Mouse (Mus musculus): Measurements from ENCODE around the gene Nusap1. TPM values are rescaled to one million over a fixed set of nuclear protein-coding genes. Genes with fewer than 3 reads are reported as not detected.
A peak's percentile ranks its signal among the peaks of the same experiment; 100 is the strongest.
"Not testable (repeated sequence)": the region's sequence is repeated elsewhere in the genome, so short reads cannot be mapped to it uniquely, and the experiment has no call there.

The Nusap1 gene
- polyA plus RNA-seq, 1 experiment = 0.75 TPM

- Histone ChIP-seq H3K4me3 (ENCODE audit: low read depth, low read length) (no peak overlapping the region), H3K27me3 (ENCODE audit: control insufficient read depth, insufficient read depth, low read length) (no peaks in the 10 kb centered on the region), H3K27ac (ENCODE audit: insufficient read depth, low read depth, low read length) (peak overlapping the region; percentile 62), H3K4me1 (ENCODE audit: control insufficient read depth, insufficient read depth, insufficient read length, low read length) (no peaks in the 10 kb centered on the region; the same call in 1 of the 2 replicates), H3K36me3 (ENCODE audit: control insufficient read depth, insufficient read depth, low read length) (peaks cover 24% of the 10 kb centered on the region)
- WGBS = 3% methylated on average over 7 of the region's 7 CpGs
- TF ChIP-seq CTCF (IDR thresholded peaks at IDR 0.05; ENCODE audit: extremely low read depth, insufficient read length, insufficient replicate concordance, low read depth, low read length) = no peak
- no peak for TF ChIP-seq POLR2A (IDR thresholded peaks at IDR 0.05; ENCODE audit: low read depth, low read length)
These were observed 24.4 kb upstream of the Nusap1 start for GRCm38 (mm10) chr2:119593765-119594112.

GRCm38 (mm10) chr2:119594113-119594981, 23.8 kb upstream of the Nusap1 start:
- peaks cover 26% of the 10 kb centered on the region for H3K36me3 ChIP-seq (ENCODE audit: control insufficient read depth, insufficient read depth, low read length)
- WGBS = under 1% methylated on average over 61 of the region's 61 CpGs
- H3K4me1 ChIP-seq (ENCODE audit: control insufficient read depth, insufficient read depth, insufficient read length, low read length) = no peaks in the 10 kb centered on the region; the same call in 1 of the 2 replicates
- TF ChIP-seq CTCF (IDR thresholded peaks at IDR 0.05; ENCODE audit: extremely low read depth, insufficient read length, insufficient replicate concordance, low read depth, low read length) (no peak), POLR2A (IDR thresholded peaks at IDR 0.05; ENCODE audit: low read depth, low read length) (peak; percentile 92)
- peak overlapping the region; percentile 75 for H3K4me3 ChIP-seq (ENCODE audit: low read depth, low read length)
- peak overlapping the region; percentile 92 for H3K27ac ChIP-seq (ENCODE audit: insufficient read depth, low read depth, low read length)
- H3K27me3 ChIP-seq (ENCODE audit: control insufficient read depth, insufficient read depth, low read length) = no peaks in the 10 kb centered on the region

GRCm38 (mm10) chr2:119595308-119595707, 22.8 kb upstream of the Nusap1 start:
- Histone ChIP-seq H3K27ac (ENCODE audit: insufficient read depth, low read depth, low read length) (no peak overlapping the region), H3K4me1 (ENCODE audit: control insufficient read depth, insufficient read depth, insufficient read length, low read length) (no peaks in the 10 kb centered on the region; the same call in 1 of the 2 replicates), H3K27me3 (ENCODE audit: control insufficient read depth, insufficient read depth, low read length) (no peaks in the 10 kb centered on the region), H3K36me3 (ENCODE audit: control insufficient read depth, insufficient read depth, low read length) (peaks cover 32% of the 10 kb centered on the region), H3K4me3 (ENCODE audit: low read depth, low read length) (no peak overlapping the region)
- TF ChIP-seq POLR2A (IDR thresholded peaks at IDR 0.05; ENCODE audit: low read depth, low read length) = no peak
- TF ChIP-seq CTCF (IDR thresholded peaks at IDR 0.05; ENCODE audit: extremely low read depth, insufficient read length, insufficient replicate concordance, low read depth, low read length) = no peak
- WGBS = 27% methylated on average over 4 of the region's 4 CpGs

DNA sequence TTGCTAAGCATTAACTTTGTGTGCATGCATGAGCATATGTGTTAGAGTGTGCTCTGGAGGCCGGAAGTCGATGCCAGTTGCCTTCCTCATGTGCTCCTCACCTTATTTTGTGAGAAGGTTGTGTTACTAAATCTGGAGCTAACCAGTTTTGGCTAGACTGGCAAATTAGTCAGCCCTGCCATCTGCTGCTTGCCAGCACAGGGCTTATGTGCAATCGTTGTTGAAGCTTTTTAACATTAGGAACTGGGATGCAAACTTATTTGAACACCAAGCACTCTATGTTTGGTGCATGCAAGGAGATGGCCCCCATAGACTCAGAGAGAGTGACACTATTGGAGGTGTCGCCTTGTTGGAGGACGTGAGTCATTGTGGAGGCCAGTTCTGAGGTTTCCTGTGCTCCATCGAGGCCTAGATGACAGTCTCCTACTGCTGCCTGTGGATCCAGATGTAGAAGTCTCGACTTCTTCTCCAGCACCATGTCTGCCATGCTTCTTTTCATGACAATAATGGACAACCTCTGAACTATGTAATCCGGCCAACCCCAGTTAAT, 21.2 kb upstream of the Nusap1 start:
- Histone ChIP-seq H3K27me3 (ENCODE audit: control insufficient read depth, insufficient read depth, low read length) (no peaks in the 10 kb centered on the region), H3K4me3 (ENCODE audit: low read depth, low read length) (no peak overlapping the region), H3K27ac (ENCODE audit: insufficient read depth, low read depth, low read length) (no peak overlapping the region), H3K4me1 (ENCODE audit: control insufficient read depth, insufficient read depth, insufficient read length, low read length) (peaks cover 5% of the 10 kb centered on the region; the same call in 1 of the 2 replicates), H3K36me3 (ENCODE audit: control insufficient read depth, insufficient read depth, low read length) (peaks cover 34% of the 10 kb centered on the region)
- 78% methylated on average over 8 of the region's 8 CpGs for WGBS
- TF ChIP-seq CTCF (IDR thresholded peaks at IDR 0.05; ENCODE audit: extremely low read depth, insufficient read length, insufficient replicate concordance, low read depth, low read length) (no peak), POLR2A (IDR thresholded peaks at IDR 0.05; ENCODE audit: low read depth, low read length) (no peak)

GRCm38 (mm10) chr2:119601027-119601426, 17.1 kb upstream of the Nusap1 start:
- no peaks in the 10 kb centered on the region for H3K27me3 ChIP-seq (ENCODE audit: control insufficient read depth, insufficient read depth, low read length)
- H3K4me3 ChIP-seq (ENCODE audit: low read depth, low read length) = no peak overlapping the region
- TF ChIP-seq POLR2A (IDR thresholded peaks at IDR 0.05; ENCODE audit: low read depth, low read length) (no peak), CTCF (IDR thresholded peaks at IDR 0.05; ENCODE audit: extremely low read depth, insufficient read length, insufficient replicate concordance, low read depth, low read length) (no peak)
- no peak overlapping the region for H3K27ac ChIP-seq (ENCODE audit: insufficient read depth, low read depth, low read length)
- H3K4me1 ChIP-seq (ENCODE audit: control insufficient read depth, insufficient read depth, insufficient read length, low read length) = peaks cover 7% of the 10 kb centered on the region; the same call in 1 of the 2 replicates
- H3K36me3 ChIP-seq (ENCODE audit: control insufficient read depth, insufficient read depth, low read length) = peaks cover 54% of the 10 kb centered on the region
- WGBS = 76% methylated on average over 4 of the region's 4 CpGs

DNA sequence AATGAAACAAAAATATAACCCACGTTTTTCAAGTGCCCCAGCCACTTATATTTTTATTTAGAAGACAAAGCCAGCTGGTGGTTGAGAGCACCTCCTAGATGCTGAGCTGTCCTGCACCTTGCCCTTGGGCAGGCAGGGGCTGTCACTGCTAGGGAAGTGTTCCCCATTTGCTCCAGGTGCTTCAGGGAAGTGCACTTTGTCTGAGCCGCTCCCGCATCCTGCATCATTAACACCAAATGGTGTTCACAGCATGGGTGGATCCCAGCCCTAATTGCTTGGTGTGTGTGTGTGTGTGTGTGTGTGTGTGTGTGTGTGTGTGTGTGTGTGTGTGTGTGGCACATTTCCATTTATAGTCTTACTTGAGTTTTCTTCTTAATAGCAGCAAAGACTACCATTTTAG, 16.5 kb upstream of the Nusap1 start:
- 22% methylated on average over 3 of the region's 3 CpGs for WGBS
- H3K27me3 ChIP-seq (ENCODE audit: control insufficient read depth, insufficient read depth, low read length); H3K4me1 ChIP-seq (ENCODE audit: control insufficient read depth, insufficient read depth, insufficient read length, low read length); H3K27ac ChIP-seq (ENCODE audit: insufficient read depth, low read depth, low read length); H3K4me3 ChIP-seq (ENCODE audit: low read depth, low read length): not testable (repeated sequence)
- peaks cover 52% of the 10 kb centered on the region for H3K36me3 ChIP-seq (ENCODE audit: control insufficient read depth, insufficient read depth, low read length)

GRCm38 (mm10) chr2:119602488-119602887, 15.6 kb upstream of the Nusap1 start:
- Histone ChIP-seq H3K4me1 (ENCODE audit: control insufficient read depth, insufficient read depth, insufficient read length, low read length) (peaks cover 7% of the 10 kb centered on the region; the same call in 1 of the 2 replicates), H3K27ac (ENCODE audit: insufficient read depth, low read depth, low read length) (no peak overlapping the region), H3K36me3 (ENCODE audit: control insufficient read depth, insufficient read depth, low read length) (peaks cover 48% of the 10 kb centered on the region), H3K27me3 (ENCODE audit: control insufficient read depth, insufficient read depth, low read length) (no peaks in the 10 kb centered on the region), H3K4me3 (ENCODE audit: low read depth, low read length) (no peak overlapping the region)
- 21% methylated on average over 1 of the region's 1 CpGs for WGBS
- TF ChIP-seq POLR2A (IDR thresholded peaks at IDR 0.05; ENCODE audit: low read depth, low read length) = no peak
- TF ChIP-seq CTCF (IDR thresholded peaks at IDR 0.05; ENCODE audit: extremely low read depth, insufficient read length, insufficient replicate concordance, low read depth, low read length) = no peak

Data from small intestine, adult 2 months (tissue).